Mouse (Mus musculus) cerebellum, adult 2 months (tissue): ENCODE results near the gene Naa35. TPM values are rescaled to one million over a fixed set of nuclear protein-coding genes. Genes with fewer than 3 reads are reported as not detected.

Experiments
- DNase-seq, 2 experiments: peaks; one replicate each; pipeline ENCODE4 v3.0.0; 2021
- H3K27ac ChIP-seq: fragments of 200-500 bp; 2 replicates; pipeline ENCODE4 v1.5.1; 2012; ENCODE audit warnings: low read length, control low read depth, inconsistent platforms; ENCODE audit not compliant: insufficient read depth
- H3K27me3 ChIP-seq: fragments of 200-500 bp; 2 replicates; pipeline ENCODE4 v1.6.1; 2012; ENCODE audit warnings: inconsistent platforms, mild to moderate bottlenecking, low read length, moderate library complexity; ENCODE audit not compliant: control insufficient read depth, insufficient read depth
- H3K4me1 ChIP-seq: fragments of 200-500 bp; 2 replicates; pipeline ENCODE4 v1.6.1; 2011; ENCODE audit warnings: low read length; ENCODE audit not compliant: control insufficient read depth, insufficient read depth
- H3K4me3 ChIP-seq: fragments of 200-500 bp; replicated peaks from 2 replicates; pipeline ENCODE3; 2011; ENCODE audit warnings: mild to moderate bottlenecking, low read depth, low read length, control low read depth; ENCODE audit not compliant: insufficient read depth
- CTCF ChIP-seq: fragments of 200-500 bp; IDR thresholded peaks from 2 replicates; pipeline ENCODE4 v1.5.1; 2011; ENCODE audit warnings: low read depth, mild to moderate bottlenecking, control low read depth, low read length, moderate library complexity, borderline replicate concordance; ENCODE audit not compliant: insufficient read depth
- POLR2A ChIP-seq: fragments of 200-500 bp; IDR thresholded peaks from 2 replicates; pipeline ENCODE4 v1.6.1; 2011; ENCODE audit warnings: low read length, control low read depth, borderline replicate concordance; ENCODE audit not compliant: insufficient read depth
- WGBS: fragments of 180-500 bp; shearing (Covaris S2); methylation state at CpG from one replicate; pipeline ENCODE4 v1.1.7; 2018; 5-methylcytosine and 5-hydroxymethylcytosine counted together
- polyA plus RNA-seq: library from polyadenylated mRNA; depleted of rRNA; stranded (reverse); fragments of >200 nt; gene quantifications from 2 replicates; pipeline ENCODE4 v1.2.3, GENCODE M21; 2012; rRNA removed

The Naa35 gene
- polyA plus RNA-seq, 1 experiment = 76.9 TPM

DNA sequence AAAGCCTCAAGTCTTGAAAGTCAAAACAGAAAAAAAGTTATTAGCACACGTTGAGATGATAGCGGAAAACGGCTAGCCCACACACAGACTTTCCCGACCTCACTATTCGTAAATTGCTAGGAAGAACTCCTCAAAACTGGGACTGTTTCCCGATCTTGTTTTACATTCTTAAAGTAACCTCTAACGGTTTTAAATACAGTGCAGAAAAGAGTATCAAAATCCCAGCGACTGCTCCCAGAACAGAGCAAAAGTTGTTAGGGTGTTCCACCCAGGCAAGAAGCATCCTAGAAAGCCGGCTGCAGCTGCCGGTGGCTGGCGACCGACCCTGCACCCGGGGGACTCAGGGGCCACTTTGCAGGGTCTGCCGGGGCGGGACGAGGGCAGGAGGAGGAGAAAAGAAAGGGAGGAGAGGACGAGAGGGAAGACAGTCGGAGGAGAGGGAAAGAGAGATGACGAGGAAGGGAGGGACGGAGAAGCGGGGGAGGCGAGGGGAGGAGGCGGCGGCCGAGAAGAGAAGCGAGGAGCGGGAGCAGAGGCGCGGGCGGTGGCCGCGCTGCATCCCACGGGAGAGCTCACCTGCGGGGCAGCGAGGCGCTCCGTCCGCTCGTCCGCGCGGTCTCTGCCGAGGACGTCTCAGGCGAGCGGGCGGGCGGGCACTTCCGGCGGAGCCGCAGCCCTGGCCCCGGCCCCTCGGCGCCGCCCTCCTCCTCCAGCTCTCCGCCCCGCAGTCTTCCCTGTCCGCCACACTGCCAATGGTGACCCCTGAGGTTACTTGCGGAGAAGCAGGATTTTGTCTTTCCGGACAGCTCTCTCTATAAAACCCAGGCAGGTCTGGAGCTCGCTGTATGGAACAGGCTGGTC is 90.3 kb downstream of the Naa35 start, which contains the start of gene Golm1:
TSS of gene Golm1 (minus strand) at position 661 of the 861 bp plus-strand sequence.
- H3K27me3 ChIP-seq = no peaks in the 10 kb centered on the region
- peak within 1 kb of the TSS; percentile 72 for H3K4me3 ChIP-seq
- WGBS = 1% methylated on average over 60 of the region's 61 CpGs
- peak; percentile 73 for DNase-seq
- peaks cover 11% of the 10 kb centered on the region; the same call in 1 of the 2 replicates for H3K4me1 ChIP-seq
- TF ChIP-seq POLR2A = peak; percentile 55; the same call in 1 of the 2 replicates
- no peak for TF ChIP-seq CTCF
- peak within 1 kb of the TSS; percentile 71 for H3K27ac ChIP-seq

DNA sequence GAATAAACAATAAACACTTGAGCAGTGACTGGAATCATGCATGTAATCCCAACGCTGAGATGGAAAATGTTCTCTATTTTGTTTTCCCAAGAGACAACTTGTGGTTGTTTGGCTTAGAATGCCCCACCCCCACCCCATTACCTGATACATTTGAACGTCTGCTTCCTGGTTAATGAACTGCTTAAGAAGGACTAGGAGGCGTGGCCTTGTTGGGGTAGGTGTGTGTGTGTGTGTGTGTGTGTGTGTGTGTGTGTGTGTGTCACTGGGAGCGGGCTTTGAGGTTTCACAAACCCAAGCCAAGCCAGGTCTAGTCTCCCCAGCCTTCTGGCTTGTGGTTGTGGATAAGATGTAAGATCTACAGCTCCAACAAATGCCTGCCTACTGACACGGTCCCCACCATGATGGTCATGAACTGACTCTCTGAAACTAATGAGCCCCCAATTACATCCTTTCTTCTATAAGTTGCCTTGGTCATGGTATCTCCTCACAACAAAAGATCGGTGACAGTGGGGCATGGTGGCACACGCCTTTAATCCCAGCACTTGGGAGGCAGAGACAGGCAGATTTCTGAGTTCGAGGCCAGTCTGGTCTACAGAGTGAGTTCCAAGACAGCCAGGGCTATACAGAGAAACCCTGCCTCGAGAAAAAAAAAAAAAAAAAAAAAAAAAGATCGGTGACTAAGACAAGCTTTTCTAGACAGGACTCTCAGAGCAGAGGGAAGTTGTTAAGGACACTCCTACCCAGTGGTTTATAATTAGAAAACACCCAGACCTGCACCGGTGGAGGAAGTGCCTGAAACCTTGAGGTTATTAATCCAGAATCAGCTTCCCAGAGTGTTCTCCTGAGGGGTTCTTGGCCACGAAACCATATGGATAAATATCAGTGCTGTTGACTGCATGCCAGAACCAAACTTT is 91.5 kb downstream of the Naa35 start:
- Histone ChIP-seq H3K27me3 (no peaks in the 10 kb centered on the region), H3K4me3 (no peak overlapping the region), H3K4me1 (peaks cover 11% of the 10 kb centered on the region; the same call in 1 of the 2 replicates), H3K27ac (no peak overlapping the region)
- 81% methylated on average over 12 of the region's 12 CpGs for WGBS
- no peak for DNase-seq
- TF ChIP-seq POLR2A (no peak), CTCF (no peak)

DNA sequence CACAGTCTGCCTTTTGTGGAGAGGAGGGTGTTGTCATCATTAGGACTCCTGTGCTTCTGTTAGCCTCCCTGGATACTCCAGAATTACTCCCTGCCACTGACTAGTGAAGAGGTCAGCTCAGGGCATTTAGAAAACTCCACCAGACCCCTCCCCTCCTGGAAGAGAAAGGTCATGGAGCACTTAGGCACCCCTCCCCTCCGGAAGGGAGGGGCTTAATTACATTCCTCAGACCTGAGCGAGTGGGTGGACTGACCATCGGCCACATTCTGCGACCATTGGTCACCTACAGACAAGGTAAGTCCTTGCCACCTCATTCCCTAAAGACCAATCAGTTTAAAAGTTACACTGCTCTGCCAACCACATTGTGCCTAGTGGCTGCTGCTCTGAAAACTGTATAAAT is 94.2 kb downstream of the Naa35 start:
- TF ChIP-seq CTCF (no peak), POLR2A (no peak)
- H3K27me3 ChIP-seq = no peaks in the 10 kb centered on the region
- no peaks in the 10 kb centered on the region; the same call in 1 of the 2 replicates for H3K4me1 ChIP-seq
- no peak overlapping the region for H3K27ac ChIP-seq
- no peak for DNase-seq
- WGBS = 71% methylated on average over 4 of the region's 4 CpGs
- H3K4me3 ChIP-seq = no peak overlapping the region

DNA sequence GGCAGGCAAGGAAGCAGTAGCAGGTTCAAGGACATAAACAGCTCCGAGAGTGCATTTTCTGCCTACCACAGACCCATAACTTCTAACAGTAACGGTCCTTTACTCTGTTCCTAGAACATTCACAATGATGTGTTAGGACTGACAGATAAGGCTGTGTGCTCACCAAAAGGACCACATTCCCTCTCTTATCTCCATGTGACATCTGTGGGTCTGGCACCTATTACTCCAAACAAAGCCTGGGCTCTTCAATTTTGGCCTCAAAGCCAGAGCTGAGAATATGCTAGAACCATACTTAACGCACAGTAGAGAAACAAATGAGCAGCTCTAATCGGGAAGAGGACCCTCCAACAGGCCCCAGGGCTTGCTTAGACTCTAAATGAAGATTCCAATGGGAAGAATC is 94.8 kb downstream of the Naa35 start:
- DNase-seq = no peak
- no peak overlapping the region for H3K4me3 ChIP-seq
- 81% methylated on average over 4 of the region's 4 CpGs for WGBS
- no peak overlapping the region for H3K27ac ChIP-seq
- H3K4me1 ChIP-seq = no peaks in the 10 kb centered on the region; the same call in 1 of the 2 replicates
- TF ChIP-seq CTCF = no peak
- H3K27me3 ChIP-seq = no peaks in the 10 kb centered on the region

DNA sequence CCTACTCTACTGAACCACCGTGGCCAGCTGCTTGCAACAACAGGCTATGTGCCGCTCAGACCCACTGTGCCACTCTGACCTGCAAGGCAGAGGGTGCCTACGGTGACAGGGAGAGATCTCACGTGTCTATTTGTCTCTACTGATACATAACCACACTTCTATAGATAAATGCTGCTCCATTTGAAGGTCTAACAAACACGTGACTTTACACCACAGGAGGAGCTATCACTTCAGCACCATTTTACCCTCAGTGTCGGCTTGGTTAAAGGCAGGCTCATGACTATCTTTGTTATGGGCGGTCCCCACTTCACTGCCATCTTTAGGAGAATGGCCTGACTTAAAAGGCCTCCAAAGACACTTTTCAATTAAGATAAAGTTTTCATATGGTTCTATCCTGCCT is 97.6 kb downstream of the Naa35 start:
- no peak for TF ChIP-seq POLR2A
- TF ChIP-seq CTCF = no peak
- H3K4me1 ChIP-seq = no peaks in the 10 kb centered on the region; the same call in 1 of the 2 replicates
- DNase-seq = no peak
- no peak overlapping the region for H3K4me3 ChIP-seq
- H3K27ac ChIP-seq = no peak overlapping the region
- WGBS = 50% methylated on average over 7 of the region's 7 CpGs
- H3K27me3 ChIP-seq = no peaks in the 10 kb centered on the region

DNA sequence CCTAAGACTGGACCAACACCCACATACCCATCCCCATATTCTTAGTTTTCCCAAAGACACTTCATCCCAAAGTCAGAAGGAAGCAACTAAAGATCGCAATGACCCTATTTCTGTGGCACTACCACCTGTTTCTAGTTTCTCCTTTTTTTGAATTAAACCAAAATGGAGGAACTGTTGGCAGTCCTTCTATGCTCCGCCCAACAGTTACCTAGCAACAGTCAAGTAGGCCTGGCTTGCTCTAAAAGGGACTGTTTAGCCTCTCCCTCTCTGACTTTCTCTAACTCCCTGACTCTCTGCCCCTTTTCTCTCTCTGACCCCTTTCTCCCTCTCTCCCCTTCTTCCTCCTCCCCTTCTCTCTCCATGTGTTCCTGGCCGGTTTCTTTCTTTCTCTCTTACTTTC is 100.2 kb downstream of the Naa35 start:
- Histone ChIP-seq H3K4me3 (no peak overlapping the region), H3K4me1 (no peaks in the 10 kb centered on the region; the same call in 1 of the 2 replicates), H3K27ac (no peak overlapping the region), H3K27me3 (no peaks in the 10 kb centered on the region)
- no peak for DNase-seq
- TF ChIP-seq CTCF = no peak
- no peak for TF ChIP-seq POLR2A
- WGBS = 81% methylated on average over 3 of the region's 3 CpGs

Other genes starting within 250 kb of the Naa35 start
- gene Agtpbp1, start within 50 bp of the Naa35 start, polyA plus RNA-seq = 103 and 114 TPM in 2 replicates
- gene Golm1, start 90.6 kb downstream of the Naa35 start, polyA plus RNA-seq = 23.3 and 27.8 TPM in 2 replicates
- not detected in 2 replicates for gene 4921517D22Rik, start 108.8 kb downstream of the Naa35 start, polyA plus RNA-seq
- 0.03 and 0.25 TPM in 2 replicates for gene Spata31d1a, start 125.1 kb downstream of the Naa35 start, polyA plus RNA-seq
- not detected in 2 replicates for gene Spata31d1b, start 127.0 kb downstream of the Naa35 start, polyA plus RNA-seq
- 0.03 TPM in 2 replicates for gene Spata31d1d, start 146.5 kb downstream of the Naa35 start, polyA plus RNA-seq
- 0.17 and 0.28 TPM in 2 replicates for gene 1700014D04Rik, start 161.5 kb downstream of the Naa35 start, polyA plus RNA-seq
- 296 and 301 TPM in 2 replicates for gene Isca1, start 184.6 kb downstream of the Naa35 start, polyA plus RNA-seq
- gene Gm49354, start 197.0 kb downstream of the Naa35 start, polyA plus RNA-seq = not detected in 2 replicates
- 35.5 and 36.5 TPM in 2 replicates for gene Tut7, start 237.9 kb downstream of the Naa35 start, polyA plus RNA-seq